Mouse (Mus musculus) granulocyte monocyte progenitor cell, adult 5-6 weeks (primary cell): Measurements from ENCODE around the gene Gkn1. TPM values are rescaled to one million over a fixed set of nuclear protein-coding genes. Genes with fewer than 3 reads are reported as not detected.

Experiments
- ATAC-seq: replicated peaks from 2 replicates; pipeline ENCODE4 v1.8.0; 2016; ENCODE audit warnings: mild to moderate bottlenecking, moderate TSS enrichment, inconsistent platforms; ENCODE audit not compliant: poor library complexity, severe bottlenecking
- total RNA-seq, 2 experiments: library from RNA; stranded (forward) in 1 of 2; stranded (reverse) in 1 of 2; fragments of 200-712, 200-1000 nt in 1 of 2; fragments of >200 nt in 1 of 2; fragmentation: Nextera tagmentation in 1 of 2; gene quantifications; 2 replicates each; pipeline ENCODE4 v1.2.3; 2014 to 2017

Gkn1 gene
- not detected in 2 replicates for total RNA-seq (2014; fragmentation: Nextera tagmentation)
- total RNA-seq (2017) = not detected in 2 replicates

GRCm38 (mm10) chr6:87350829-87351228, at the start of gene Gkn1:
Gkn1 (minus strand) TSS chr6:87350942.
- ATAC-seq = no peak

- ATAC-seq = peak; percentile 71
These were observed 49.3 kb upstream of the Gkn1 start for GRCm38 (mm10) chr6:87399886-87400566.

- ATAC-seq = peak; percentile 80
These were observed 48.4 kb upstream of the Gkn1 start for GRCm38 (mm10) chr6:87399137-87399536.

GRCm38 (mm10) chr6:87394783-87395182, 44.0 kb upstream of the Gkn1 start:
- no peak for ATAC-seq

GRCm38 (mm10) chr6:87393466-87394205, 42.9 kb upstream of the Gkn1 start:
- ATAC-seq = peak; percentile 92

GRCm38 (mm10) chr6:87389455-87389989, 38.8 kb upstream of the Gkn1 start:
- no peak for ATAC-seq

- no peak for ATAC-seq
These were observed 38.1 kb upstream of the Gkn1 start, which contains the start of gene Gkn3 for GRCm38 (mm10) chr6:87388877-87389276. Gkn3 (minus strand) TSS chr6:87388935.

- ATAC-seq = no peak
These were observed 35.9 kb upstream of the Gkn1 start for GRCm38 (mm10) chr6:87386681-87387080.

GRCm38 (mm10) chr6:87386203-87386602, 35.5 kb upstream of the Gkn1 start:
- ATAC-seq = peak; percentile 27; the same call in 1 of the 2 replicates

- no peak for ATAC-seq
These were observed 34.0 kb upstream of the Gkn1 start for GRCm38 (mm10) chr6:87384761-87385160.

- ATAC-seq = peak; percentile 40
These were observed 33.4 kb upstream of the Gkn1 start for GRCm38 (mm10) chr6:87383926-87384691.

- ATAC-seq = no peak
These were observed 22.3 kb upstream of the Gkn1 start, which contains the start of gene Gkn2 for GRCm38 (mm10) chr6:87373057-87373456. Gkn2 (plus strand) TSS chr6:87373357.

- no peak for ATAC-seq
These were observed 18.5 kb upstream of the Gkn1 start for GRCm38 (mm10) chr6:87369223-87369622.

- ATAC-seq = no peak
These were observed 3.7 kb upstream of the Gkn1 start for GRCm38 (mm10) chr6:87354441-87354840.

GRCm38 (mm10) chr6:87335935-87336295, 14.8 kb downstream of the Gkn1 start:
- ATAC-seq = no peak

- ATAC-seq = peak; percentile 12; the same call in 1 of the 2 replicates
These were observed 15.4 kb downstream of the Gkn1 start, which contains the start of gene Antxr1 for GRCm38 (mm10) chr6:87335091-87335934. Antxr1 (minus strand) TSS chr6:87335821.

- no peak for ATAC-seq
These were observed 16.2 kb downstream of the Gkn1 start for GRCm38 (mm10) chr6:87334361-87335090.

GRCm38 (mm10) chr6:87332380-87332779, 18.4 kb downstream of the Gkn1 start:
- ATAC-seq = no peak
